Mouse (Mus musculus) CH12.LX (cell line): ENCODE results near the gene Gse1. TPM values are rescaled to one million over a fixed set of nuclear protein-coding genes. Genes with fewer than 3 reads are reported as not detected.
A peak's percentile ranks its signal among the peaks of the same experiment; 100 is the strongest.

Experiments used
- DNase-seq: peaks from one replicate; pipeline ENCODE4 v3.0.0-alpha.2; 2013; ENCODE audit errors: extremely low read depth
- H3K27ac ChIP-seq: 2 replicates; pipeline ENCODE4 v1.5.1; 2012; ENCODE audit warnings: low read depth, mild to moderate bottlenecking, control low read depth, moderate library complexity; ENCODE audit not compliant: insufficient read depth
- H3K27me3 ChIP-seq: replicated peaks from 2 replicates; pipeline ENCODE3; 2012; ENCODE audit warnings: inconsistent platforms
- H3K36me3 ChIP-seq, 2 experiments: replicated peaks in 1 of 2; 2 replicates each; pipeline versions ENCODE3 to v1.6.1; 2012; ENCODE audit warnings: inconsistent platforms in 1 of 2, low read length in 1 of 2, mild to moderate bottlenecking in 1 of 2, mixed read lengths in 1 of 2, moderate library complexity in 1 of 2; ENCODE audit not compliant: control insufficient read depth in 1 of 2, insufficient read depth in 1 of 2
- H3K4me1 ChIP-seq, 2 experiments: 2 replicates each; pipeline ENCODE4 v1.6.1; 2012; ENCODE audit warnings: inconsistent platforms in 1 of 2, moderate library complexity in 1 of 2; ENCODE audit not compliant: insufficient read depth in 2 of 2, control insufficient read depth in 1 of 2
- H3K4me2 ChIP-seq: 2 replicates; pipeline ENCODE4 v1.6.1; 2012; ENCODE audit warnings: low read depth, mild to moderate bottlenecking, control low read depth; ENCODE audit not compliant: poor library complexity, insufficient read depth, severe bottlenecking
- H3K4me3 ChIP-seq, 3 experiments: fragments of 150-350 bp in 1 of 3; sonication (generic) in 1 of 3; replicated peaks in 1 of 3; 2 replicates each; pipeline versions ENCODE3 to v1.5.1; 2011 to 2012; ENCODE audit warnings: low read depth in 2 of 3, low read length in 2 of 3, mild to moderate bottlenecking in 2 of 3, moderate library complexity in 2 of 3, control low read depth in 1 of 3, improper control_type of control experiment in 1 of 3, inconsistent platforms in 1 of 3, mixed read lengths in 1 of 3; ENCODE audit not compliant: poor library complexity in 1 of 3
- H3K79me2 ChIP-seq: replicated peaks from 2 replicates; pipeline ENCODE4 v1.6.1; 2012; ENCODE audit warnings: mild to moderate bottlenecking, moderate library complexity; ENCODE audit not compliant: control insufficient read depth, poor library complexity, insufficient read depth, severe bottlenecking; ENCODE audit errors: extremely low read depth
- H3K9ac ChIP-seq: 2 replicates; pipeline ENCODE4 v1.6.1; 2012; ENCODE audit warnings: low read depth, mild to moderate bottlenecking, control low read depth, moderate library complexity; ENCODE audit not compliant: insufficient read depth
- H3K9me3 ChIP-seq: replicated peaks from 2 replicates; pipeline ENCODE3; 2012; ENCODE audit warnings: low read length, inconsistent platforms, mixed read lengths
- BHLHE40 ChIP-seq: IDR thresholded peaks from 2 replicates; pipeline ENCODE4 v1.6.1; 2011; ENCODE audit warnings: mild to moderate bottlenecking, low read depth, low read length, improper control_type of control experiment
- CHD2 ChIP-seq: IDR thresholded peaks from 2 replicates; pipeline ENCODE4 v1.6.1; 2011; ENCODE audit warnings: low read length, improper control_type of control experiment
- CTCF ChIP-seq, 2 experiments: IDR thresholded peaks in 1 of 2; conservative IDR thresholded peaks in 1 of 2; 2 replicates each; pipeline ENCODE4 v1.5.1; 2011 to 2012; ENCODE audit warnings: low read depth in 2 of 2, low read length in 2 of 2, improper control_type of control experiment in 1 of 2, inconsistent platforms in 1 of 2, mild to moderate bottlenecking in 1 of 2, moderate library complexity in 1 of 2
- E2F4 ChIP-seq: IDR thresholded peaks from 2 replicates; pipeline ENCODE4 v1.6.1; 2011; ENCODE audit warnings: low read depth, low read length, improper control_type of control experiment; ENCODE audit not compliant: insufficient replicate concordance
- EP300 ChIP-seq: IDR thresholded peaks from 2 replicates; pipeline ENCODE4 v1.6.1; 2011; ENCODE audit warnings: low read length, improper control_type of control experiment
- GABPA ChIP-seq: IDR thresholded peaks from 2 replicates; pipeline ENCODE4 v1.6.1; 2012; ENCODE audit warnings: low read depth, low read length, improper control_type of control experiment, inconsistent platforms; ENCODE audit not compliant: insufficient replicate concordance
- HCFC1 ChIP-seq: IDR thresholded peaks from 2 replicates; pipeline ENCODE4 v1.6.1; 2012; ENCODE audit warnings: low read depth, mild to moderate bottlenecking, inconsistent platforms, low read length, improper control_type of control experiment
- JUND ChIP-seq: conservative IDR thresholded peaks from 2 replicates; pipeline ENCODE4 v1.6.1; 2011; ENCODE audit warnings: low read depth, low read length, improper control_type of control experiment
- MAX ChIP-seq: IDR thresholded peaks from 2 replicates; pipeline ENCODE4 v1.6.1; 2011; ENCODE audit warnings: low read length, improper control_type of control experiment
- MAZ ChIP-seq: IDR thresholded peaks from 2 replicates; pipeline ENCODE4 v1.6.1; 2012; ENCODE audit warnings: low read depth, mild to moderate bottlenecking, inconsistent platforms, low read length, improper control_type of control experiment, moderate library complexity
- MXI1 ChIP-seq: IDR thresholded peaks from 2 replicates; pipeline ENCODE4 v1.6.1; 2011; ENCODE audit warnings: mild to moderate bottlenecking, low read depth, low read length, improper control_type of control experiment
- MYC ChIP-seq: IDR thresholded peaks from 2 replicates; pipeline ENCODE4 v1.6.1; 2011; ENCODE audit warnings: low read depth, mild to moderate bottlenecking, improper control_type of control experiment, low read length
- NELFE ChIP-seq: IDR thresholded peaks from 2 replicates; pipeline ENCODE4 v1.6.1; 2011; ENCODE audit warnings: low read depth, low read length, improper control_type of control experiment
- NRF1 ChIP-seq: IDR thresholded peaks from 2 replicates; pipeline ENCODE4 v1.6.1; 2014; ENCODE audit warnings: low read depth, mild to moderate bottlenecking, inconsistent platforms, low read length, improper control_type of control experiment, moderate library complexity
- POLR2A ChIP-seq: IDR thresholded peaks from 2 replicates; pipeline ENCODE4 v1.6.1; 2011; ENCODE audit warnings: low read depth, mild to moderate bottlenecking, improper control_type of control experiment, low read length
- POLR2AphosphoS2 ChIP-seq: IDR thresholded peaks from 2 replicates; pipeline ENCODE4 v1.6.1; 2011; ENCODE audit warnings: low read depth, low read length, improper control_type of control experiment
- RAD21 ChIP-seq: IDR thresholded peaks from 2 replicates; pipeline ENCODE4 v1.6.1; 2011; ENCODE audit warnings: low read depth, mild to moderate bottlenecking, low read length, improper control_type of control experiment, moderate library complexity
- SIN3A ChIP-seq: IDR thresholded peaks from 2 replicates; pipeline ENCODE4 v1.6.1; 2012; ENCODE audit warnings: low read length, improper control_type of control experiment, inconsistent platforms
- SMC3 ChIP-seq: IDR thresholded peaks from 2 replicates; pipeline ENCODE4 v1.6.1; 2011; ENCODE audit warnings: low read depth, low read length, improper control_type of control experiment
- TCF12 ChIP-seq: IDR thresholded peaks from 2 replicates; pipeline ENCODE4 v1.6.1; 2014; ENCODE audit warnings: low read depth, mild to moderate bottlenecking, inconsistent platforms, low read length, improper control_type of control experiment
- USF1 ChIP-seq: IDR thresholded peaks from 2 replicates; pipeline ENCODE4 v1.6.1; 2014; ENCODE audit warnings: low read depth, mild to moderate bottlenecking, inconsistent platforms, low read length, improper control_type of control experiment
- USF2 ChIP-seq: conservative IDR thresholded peaks from 2 replicates; pipeline ENCODE4 v1.6.1; 2011; ENCODE audit warnings: low read depth, low read length, improper control_type of control experiment
- dilution Hi-C: fragments of 300-500 bp; cut with MboI; formaldehyde crosslinking; loops from 2 replicates; pipeline ENCODE4 v1.14.3; 2020; ENCODE audit warnings: low sequenced_read_pairs; ENCODE audit not compliant: extremely low pct_unique_long_range_greater_than_20kb, extremely low pct_ligation_motif_present
- in situ Hi-C: fragments of 300-500 bp; cut with MboI; formaldehyde crosslinking; loops from 3 replicates; pipeline ENCODE4 v1.14.3; 2019; ENCODE audit warnings: low sequenced_read_pairs, low pct_ligation_motif_present, low pct_unique_long_range_greater_than_20kb, mixed read lengths
- polyA plus RNA-seq: library from polyadenylated mRNA; unstranded; fragments of >175 nt; gene quantifications from 2 replicates; pipeline ENCODE4 v1.2.1, GENCODE M21; 2012; ENCODE audit warnings: low read depth; ENCODE audit not compliant: insufficient read length
- total RNA-seq, 2 experiments: library from RNA; depleted of rRNA; stranded (reverse); fragments of 300-350 nt in 1 of 2; fragments of >200 nt in 1 of 2; gene quantifications; 2 replicates each; pipeline ENCODE4 v1.2.3; 2012 to 2014

Gse1 gene
- total and polyA plus RNA-seq, 3 experiments = 1.3 to 9.8 (median 8.5) TPM

GRCm38 (mm10) chr8:120368814-120369649 is 140.8 kb downstream of the Gse1 start:
- Histone ChIP-seq H3K36me3 (no peaks in the 10 kb centered on the region), H3K27me3 (peaks cover 9% of the 10 kb centered on the region), H3K4me2 (peak overlapping the region; percentile 32; the same call in 1 of the 2 replicates), H3K4me1 (peaks cover 11 to 42% of the 10 kb centered on the region in 2 experiments), H3K9me3 (no peaks in the 10 kb centered on the region), H3K27ac (no peak overlapping the region), H3K79me2 (no peaks in the 10 kb centered on the region), H3K4me3 (peak overlapping the region in 1 of 3 experiments; percentile 25), H3K9ac (no peak overlapping the region)
- dilution Hi-C loops (no loop called here), in situ Hi-C loops (no loop called here)
- peak; percentile 76 for TF ChIP-seq MAZ
- TF ChIP-seq EP300 = no peak
- TF ChIP-seq SIN3A = no peak
- TF ChIP-seq CHD2 = no peak
- TF ChIP-seq BHLHE40 = peak; percentile 79
- TF ChIP-seq MXI1 = peak; percentile 84; the same call in 1 of the 2 replicates
- 0 out of 2 replicates have a peak, but pooled peaks have one; percentile 21 for TF ChIP-seq TCF12
- peak; percentile 91 for TF ChIP-seq MAX
- 0 out of 2 replicates have a peak, but pooled peaks have one; percentile 24 for TF ChIP-seq NELFE
- peak; percentile 22 for TF ChIP-seq RAD21
- peak; percentile 64 for TF ChIP-seq POLR2A
- TF ChIP-seq MYC = peak; percentile 88
- TF ChIP-seq GABPA = no peak
- TF ChIP-seq USF1 = peak; percentile 79
- TF ChIP-seq SMC3 = peak; percentile 48
- peak in 1 of 2 experiments; percentile 57; a peak in 2 of 4 replicates for TF ChIP-seq CTCF (conservative IDR thresholded peaks at IDR 0.05 in 1 of 2, IDR thresholded peaks at IDR 0.05 in 1 of 2; ENCODE audit: low read depth in 2 of 2, low read length in 2 of 2)
- TF ChIP-seq POLR2AphosphoS2 = no peak
- no peak for TF ChIP-seq E2F4
- peak; percentile 69 for TF ChIP-seq USF2
- DNase-seq = peak; percentile 76

DNA sequence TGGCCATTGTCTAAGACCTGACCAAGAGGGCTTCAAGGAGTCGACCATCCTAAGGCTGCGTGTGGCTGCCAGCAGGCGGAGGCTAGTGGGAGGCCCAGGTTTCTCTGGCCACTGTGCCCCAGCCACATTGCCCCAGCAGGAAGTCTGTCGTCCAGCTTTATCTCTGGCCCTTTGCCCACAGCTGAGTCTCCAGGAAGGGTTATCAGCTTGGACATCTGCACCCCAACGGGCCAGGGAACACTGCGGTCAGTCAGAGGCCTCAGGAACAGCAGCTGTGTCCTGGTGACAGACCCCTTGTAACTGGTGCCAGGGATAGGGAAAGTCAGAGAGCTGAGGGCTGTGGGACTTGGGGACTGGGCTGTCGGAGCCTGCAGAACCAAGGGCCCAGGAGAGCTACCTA is 141.7 kb downstream of the Gse1 start:
- dilution Hi-C loops (no loop called here), in situ Hi-C loops (no loop called here)
- H3K4me1 ChIP-seq = peaks cover 8 to 42% of the 10 kb centered on the region in 2 experiments
- DNase-seq = no peak
- no peak overlapping the region for H3K9ac ChIP-seq
- H3K4me3 ChIP-seq = no peak overlapping the region
- TF ChIP-seq JUND = no peak
- TF ChIP-seq NRF1 = no peak
- TF ChIP-seq E2F4 = no peak
- no peak for TF ChIP-seq HCFC1
- no peak for TF ChIP-seq MYC
- no peak for TF ChIP-seq MXI1
- TF ChIP-seq MAZ = no peak
- TF ChIP-seq CTCF (conservative IDR thresholded peaks at IDR 0.05 in 1 of 2, IDR thresholded peaks at IDR 0.05 in 1 of 2; ENCODE audit: low read depth in 2 of 2, low read length in 2 of 2) = no peak
- no peak overlapping the region for H3K4me2 ChIP-seq
- H3K9me3 ChIP-seq = no peaks in the 10 kb centered on the region
- no peaks in the 10 kb centered on the region for H3K79me2 ChIP-seq
- H3K27me3 ChIP-seq = peaks cover 9% of the 10 kb centered on the region
- no peak overlapping the region for H3K27ac ChIP-seq
- no peaks in the 10 kb centered on the region for H3K36me3 ChIP-seq
